Mouse (Mus musculus) stomach, embryonic 14.5 days (tissue): ENCODE measurements around the gene Serpina9. TPM values are rescaled to one million over a fixed set of nuclear protein-coding genes. Genes with fewer than 3 reads are reported as not detected.

Experiments
- ATAC-seq: fragments of 200-750 bp; cut with Nextera tagmentation; 2 replicates; pipeline ENCODE4 v1.8.0; 2017; ENCODE audit warnings: low read depth, moderate TSS enrichment; ENCODE audit not compliant: insufficient number of reproducible peaks, insufficient read depth, low FRiP score
- H3K27ac ChIP-seq: fragments of 300-500 bp; sonication (generic); 2 replicates; pipeline ENCODE4 v1.5.1; 2014; ENCODE audit warnings: mild to moderate bottlenecking, low read length, moderate library complexity, mixed read lengths
- H3K27me3 ChIP-seq: fragments of 300-500 bp; sonication (generic); 2 replicates; pipeline ENCODE4 v1.6.1; 2014; ENCODE audit warnings: low read length, control low read depth, mixed read lengths; ENCODE audit not compliant: control insufficient read depth, insufficient read depth
- H3K36me3 ChIP-seq: fragments of 300-500 bp; sonication (generic); 2 replicates; pipeline ENCODE4 v1.6.1; 2014; ENCODE audit warnings: mild to moderate bottlenecking, control low read depth, low read length, moderate library complexity, mixed read lengths; ENCODE audit not compliant: control insufficient read depth, insufficient read depth
- H3K4me1 ChIP-seq: fragments of 300-500 bp; sonication (generic); 2 replicates; pipeline ENCODE4 v1.6.1; 2014; ENCODE audit warnings: low read length, control low read depth, mixed read lengths; ENCODE audit not compliant: control insufficient read depth, insufficient read depth
- H3K4me2 ChIP-seq: fragments of 300-500 bp; sonication (generic); replicated peaks from 2 replicates; pipeline ENCODE4 v1.6.1; 2014; ENCODE audit warnings: low read depth, low read length, control low read depth
- H3K4me3 ChIP-seq: fragments of 300-500 bp; sonication (generic); 2 replicates; pipeline ENCODE4 v1.5.1; 2014; ENCODE audit warnings: low read depth, low read length, control low read depth
- H3K9ac ChIP-seq: fragments of 300-500 bp; sonication (generic); replicated peaks from 2 replicates; pipeline ENCODE4 v1.6.1; 2014; ENCODE audit warnings: low read depth, mild to moderate bottlenecking, control low read depth, low read length, moderate library complexity, mixed read lengths
- H3K9me3 ChIP-seq: fragments of 300-500 bp; sonication (generic); 2 replicates; pipeline ENCODE4 v1.6.1; 2016; ENCODE audit warnings: low read depth, low read length, control low read depth; ENCODE audit not compliant: control insufficient read depth
- WGBS: fragments of 180-500 bp; shearing (Covaris S2); extraction: QIAGEN DNeasy Blood & Tissue Kit; methylation state at CpG from one replicate; pipeline ENCODE4 v1.1.7; 2014; 5-methylcytosine and 5-hydroxymethylcytosine counted together
- polyA plus RNA-seq: library from polyadenylated mRNA; unstranded; fragments of >200 nt; fragmentation: Nextera tagmentation; extraction: Ambion mirVana; gene quantifications from 2 replicates; pipeline ENCODE4 v1.2.1, GENCODE M21; 2014

The Serpina9 gene
- polyA plus RNA-seq, 1 experiment from 2014 or later: not detected

DNA sequence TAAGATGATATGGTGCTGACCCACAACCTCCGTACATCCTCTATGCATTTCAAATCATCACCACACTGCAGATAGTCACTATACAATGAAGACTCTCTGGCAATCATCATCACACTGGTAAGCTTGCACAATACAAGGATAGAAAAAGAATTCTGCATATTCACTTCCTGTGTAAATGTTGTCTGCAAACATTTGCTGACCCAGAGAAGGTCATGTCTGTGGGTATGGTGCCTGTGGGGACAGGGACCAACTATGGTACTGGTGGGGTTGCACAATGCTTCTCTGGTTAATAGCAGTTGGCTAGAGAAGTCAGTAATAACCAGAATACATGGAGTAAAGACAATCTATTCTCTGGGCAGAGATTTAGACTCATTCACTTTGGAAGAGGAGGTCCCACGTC is 29.2 kb upstream of the Serpina9 start:
- no peak for ATAC-seq
- Histone ChIP-seq H3K4me2 (no peak overlapping the region), H3K4me3 (no peak overlapping the region), H3K27ac (no peak overlapping the region), H3K9ac (no peak overlapping the region), H3K9me3 (no peaks in the 10 kb centered on the region), H3K27me3 (no peaks in the 10 kb centered on the region), H3K36me3 (no peaks in the 10 kb centered on the region), H3K4me1 (no peaks in the 10 kb centered on the region)
- 88% methylated on average over 2 of the region's 2 CpGs for WGBS

DNA sequence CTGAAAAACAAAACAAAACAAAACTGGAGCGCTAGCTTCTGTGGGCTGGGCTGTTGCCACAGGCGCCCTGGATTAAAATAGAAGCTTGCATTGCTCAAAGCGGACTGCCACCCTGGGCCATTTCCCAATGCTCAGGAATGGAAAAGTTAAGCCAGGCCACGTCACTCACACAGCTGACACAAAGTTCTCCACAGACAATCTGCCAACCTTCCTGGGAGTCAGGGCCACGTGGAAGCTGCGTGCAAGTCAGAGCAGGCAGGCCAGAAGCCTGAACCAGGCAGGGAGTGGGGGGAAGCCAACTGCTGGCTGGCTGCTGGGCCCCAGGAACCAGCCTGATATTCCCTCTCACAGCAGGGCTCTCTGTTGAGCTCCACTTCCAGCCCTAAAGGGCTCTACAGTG is 27.8 kb upstream of the Serpina9 start:
- Histone ChIP-seq H3K36me3 (no peaks in the 10 kb centered on the region), H3K4me1 (no peaks in the 10 kb centered on the region), H3K4me2 (no peak overlapping the region), H3K27me3 (no peaks in the 10 kb centered on the region), H3K9me3 (no peaks in the 10 kb centered on the region), H3K27ac (no peak overlapping the region), H3K4me3 (no peak overlapping the region), H3K9ac (no peak overlapping the region)
- 69% methylated on average over 6 of the region's 6 CpGs for WGBS
- ATAC-seq: no peak

GRCm38 (mm10) chr12:104038181-104038580 is 24.6 kb upstream of the Serpina9 start:
- WGBS: 91% methylated on average over 7 of the region's 7 CpGs

DNA sequence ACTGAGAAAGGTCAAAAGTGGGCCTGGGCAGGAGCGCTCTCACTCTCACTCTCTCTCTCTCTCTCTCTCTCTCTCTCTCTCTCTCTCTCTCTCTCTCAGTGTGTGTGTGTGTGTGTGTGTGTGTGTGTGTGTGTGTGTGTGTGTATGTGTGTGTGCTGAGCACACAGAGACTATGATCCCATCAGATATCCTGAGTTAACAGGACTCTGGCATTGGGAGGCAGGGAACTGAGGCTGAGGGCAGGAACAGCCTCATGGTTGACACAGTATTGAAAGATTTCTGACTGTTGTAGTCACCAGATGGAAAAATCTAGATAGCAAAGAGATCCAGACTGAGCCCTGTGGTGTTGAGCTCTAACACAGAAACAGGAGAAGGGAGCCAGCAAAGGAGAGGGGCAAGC is 20.2 kb upstream of the Serpina9 start:
- no peak overlapping the region for H3K4me2 ChIP-seq
- H3K9ac ChIP-seq: no peak overlapping the region
- 100% methylated on average over 1 of the region's 1 CpGs for WGBS
- no peaks in the 10 kb centered on the region for H3K36me3 ChIP-seq
- H3K4me1 ChIP-seq: no peaks in the 10 kb centered on the region
- ATAC-seq: no peak
- H3K27me3 ChIP-seq: no peaks in the 10 kb centered on the region
- H3K27ac ChIP-seq: no peak overlapping the region
- H3K9me3 ChIP-seq: no peaks in the 10 kb centered on the region
- H3K4me3 ChIP-seq: no peak overlapping the region

More at GRCm38 (mm10) chr12:104038181-104038580, 24.6 kb upstream of the Serpina9 start:
- Histone ChIP-seq H3K36me3 (no peaks in the 10 kb centered on the region), H3K27me3 (no peaks in the 10 kb centered on the region), H3K9me3 (no peaks in the 10 kb centered on the region), H3K4me3 (no peak overlapping the region), H3K4me1 (no peaks in the 10 kb centered on the region), H3K9ac (no peak overlapping the region), H3K4me2 (no peak overlapping the region), H3K27ac (no peak overlapping the region)
- no peak for ATAC-seq

DNA sequence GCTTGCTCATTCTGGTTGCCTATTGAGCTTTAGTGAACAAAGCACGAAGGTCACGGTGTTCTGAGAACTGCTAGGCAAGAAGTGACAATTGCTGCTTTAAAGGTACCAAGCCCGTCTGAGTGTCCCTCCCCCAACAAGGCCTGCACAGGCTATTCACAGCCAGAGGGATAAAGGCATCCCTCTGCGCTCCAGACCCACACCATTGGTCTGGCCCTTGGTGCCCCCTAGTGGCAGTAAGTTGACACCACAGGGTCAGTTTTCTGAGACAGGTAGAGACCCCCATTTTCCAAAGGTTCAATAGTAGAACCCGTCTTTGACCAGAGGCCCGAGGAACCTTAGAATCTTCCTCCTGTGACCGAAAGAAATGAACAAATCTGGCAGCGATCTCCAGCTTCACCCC is 16.4 kb upstream of the Serpina9 start:
- WGBS: 44% methylated on average over 8 of the region's 8 CpGs
- Histone ChIP-seq H3K27ac (no peak overlapping the region), H3K4me3 (no peak overlapping the region), H3K9me3 (no peaks in the 10 kb centered on the region), H3K4me1 (no peaks in the 10 kb centered on the region), H3K4me2 (no peak overlapping the region), H3K9ac (no peak overlapping the region), H3K27me3 (no peaks in the 10 kb centered on the region), H3K36me3 (no peaks in the 10 kb centered on the region)
- ATAC-seq: no peak

DNA sequence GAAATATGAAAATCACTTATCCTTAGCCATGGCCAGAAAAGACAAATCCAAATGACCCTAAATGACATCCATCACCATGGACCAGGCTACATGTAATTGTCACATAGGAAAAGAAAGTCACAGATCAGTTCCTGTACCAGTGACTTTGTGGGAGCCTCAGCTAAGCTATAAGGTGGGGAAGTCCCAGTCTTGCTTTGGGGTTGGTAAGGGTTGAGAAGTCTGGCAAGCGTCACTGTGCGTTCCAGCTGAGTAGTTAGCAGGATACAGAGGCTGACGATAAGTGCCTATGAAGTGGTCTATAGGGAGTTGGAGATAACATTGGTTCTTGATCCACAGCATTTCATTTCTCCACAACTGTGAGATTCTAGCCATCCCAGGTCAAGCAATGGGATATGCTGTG is 1.7 kb upstream of the Serpina9 start:
- H3K27ac ChIP-seq: no peak overlapping the region

GRCm38 (mm10) chr12:104004689-104005088 is 8.9 kb downstream of the Serpina9 start:
- no peak for ATAC-seq
- WGBS: 74% methylated on average over 5 of the region's 5 CpGs

More for the DNA sequence above, 1.7 kb upstream of the Serpina9 start:
- Histone ChIP-seq H3K36me3 (no peaks in the 10 kb centered on the region), H3K4me1 (no peaks in the 10 kb centered on the region), H3K4me2 (no peak overlapping the region), H3K4me3 (no peak overlapping the region), H3K9ac (no peak overlapping the region), H3K27me3 (no peaks in the 10 kb centered on the region), H3K9me3 (peaks cover 4% of the 10 kb centered on the region; the same call in 1 of the 2 replicates)
- no peak for ATAC-seq
- WGBS: 82% methylated on average over 3 of the region's 3 CpGs

GRCm38 (mm10) chr12:104003238-104003612 is 10.3 kb downstream of the Serpina9 start:
- no peak overlapping the region for H3K27ac ChIP-seq
- WGBS: 39% methylated on average over 4 of the region's 4 CpGs
- no peaks in the 10 kb centered on the region for H3K9me3 ChIP-seq
- no peak overlapping the region for H3K9ac ChIP-seq
- no peaks in the 10 kb centered on the region for H3K27me3 ChIP-seq
- H3K4me3 ChIP-seq: no peak overlapping the region
- H3K4me2 ChIP-seq: no peak overlapping the region
- no peaks in the 10 kb centered on the region for H3K4me1 ChIP-seq
- ATAC-seq: no peak
- no peaks in the 10 kb centered on the region for H3K36me3 ChIP-seq

More at GRCm38 (mm10) chr12:104004689-104005088, 8.9 kb downstream of the Serpina9 start:
- no peaks in the 10 kb centered on the region for H3K36me3 ChIP-seq
- H3K27ac ChIP-seq: no peak overlapping the region
- H3K9me3 ChIP-seq: no peaks in the 10 kb centered on the region
- no peak overlapping the region for H3K4me2 ChIP-seq
- no peaks in the 10 kb centered on the region for H3K4me1 ChIP-seq
- no peak overlapping the region for H3K4me3 ChIP-seq
- H3K9ac ChIP-seq: no peak overlapping the region
- H3K27me3 ChIP-seq: no peaks in the 10 kb centered on the region

DNA sequence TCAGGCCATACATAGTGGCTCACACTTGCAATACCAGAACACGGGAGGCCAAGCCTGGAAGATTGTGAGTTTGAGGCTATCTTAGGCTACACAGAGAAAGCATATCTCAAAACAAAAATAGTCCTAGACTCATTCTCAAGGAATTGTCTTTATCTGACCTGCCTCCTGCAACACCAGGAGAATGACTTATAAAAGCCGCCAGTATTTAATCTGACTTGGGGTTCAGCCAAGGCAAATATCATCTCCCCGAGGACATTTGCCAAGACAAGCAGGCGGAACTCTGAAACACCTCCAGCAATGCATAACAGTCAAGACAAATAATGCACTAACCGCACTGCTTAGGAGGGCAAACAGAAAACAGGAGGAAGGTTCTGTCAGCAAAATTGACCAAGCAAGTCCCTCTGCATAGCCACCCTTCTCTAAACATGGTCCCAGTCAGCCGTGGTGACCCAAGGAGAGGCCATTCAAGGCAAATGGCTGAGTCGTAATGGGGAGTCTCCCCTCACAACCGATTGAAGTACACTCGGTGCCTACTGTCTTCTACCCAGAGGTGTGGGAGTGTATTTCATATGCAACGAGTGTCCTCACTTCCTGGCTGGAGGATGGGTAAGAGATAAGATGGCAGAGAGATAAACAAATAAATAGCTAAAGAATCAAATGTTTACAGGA is 10.9 kb downstream of the Serpina9 start:
- peak; percentile 23; the same call in 1 of the 2 replicates for ATAC-seq
- Histone ChIP-seq H3K27ac (no peak overlapping the region), H3K9me3 (no peaks in the 10 kb centered on the region)

More for the DNA sequence above, 10.9 kb downstream of the Serpina9 start:
- Histone ChIP-seq H3K4me2 (no peak overlapping the region), H3K4me3 (no peak overlapping the region), H3K36me3 (no peaks in the 10 kb centered on the region), H3K4me1 (no peaks in the 10 kb centered on the region), H3K27me3 (no peaks in the 10 kb centered on the region), H3K9ac (no peak overlapping the region)
- 49% methylated on average over 10 of the region's 10 CpGs for WGBS
